Mouse (Mus musculus) forebrain, embryonic 14.5 days (tissue): ENCODE measurements around the gene Hmx3. TPM values are rescaled to one million over a fixed set of nuclear protein-coding genes. Genes with fewer than 3 reads are reported as not detected.
A peak's percentile ranks its signal among the peaks of the same experiment; 100 is the strongest.

Source experiments
- ATAC-seq: fragments of 200-750 bp; cut with Nextera tagmentation; 2 replicates; pipeline ENCODE4 v1.8.0; 2017; ENCODE audit warnings: mild to moderate bottlenecking, moderate library complexity
- DNase-seq: peaks from one replicate; pipeline ENCODE4 v3.0.0-alpha.2; 2015; ENCODE audit warnings: low spot score
- H3K27ac ChIP-seq: fragments of 300-500 bp; sonication (generic); 2 replicates; pipeline ENCODE4 v1.5.1; 2014; ENCODE audit warnings: low read depth, mild to moderate bottlenecking, control low read depth, low read length, moderate library complexity
- H3K27me3 ChIP-seq: fragments of 300-500 bp; sonication (generic); replicated peaks from 2 replicates; pipeline ENCODE4 v1.6.1; 2014; ENCODE audit warnings: low read length, control low read depth, mixed read lengths; ENCODE audit not compliant: control insufficient read depth, insufficient read depth
- H3K36me3 ChIP-seq: fragments of 300-500 bp; sonication (generic); 2 replicates; pipeline ENCODE4 v1.6.1; 2014; ENCODE audit warnings: low read length, control low read depth; ENCODE audit not compliant: control insufficient read depth, insufficient read depth
- H3K4me1 ChIP-seq: fragments of 300-500 bp; sonication (generic); 2 replicates; pipeline ENCODE4 v1.6.1; 2014; ENCODE audit warnings: antibody characterized with exemption, low read length, control low read depth; ENCODE audit not compliant: control insufficient read depth, insufficient read depth
- H3K4me2 ChIP-seq: fragments of 300-500 bp; sonication (generic); 2 replicates; pipeline ENCODE4 v1.6.1; 2014; ENCODE audit warnings: mild to moderate bottlenecking, control low read depth, low read length
- H3K4me3 ChIP-seq: fragments of 300-500 bp; sonication (generic); 2 replicates; pipeline ENCODE4 v1.5.1; 2014; ENCODE audit warnings: low read depth, low read length, control low read depth
- H3K9ac ChIP-seq: fragments of 300-500 bp; sonication (generic); 2 replicates; pipeline ENCODE4 v1.6.1; 2014; ENCODE audit warnings: mild to moderate bottlenecking, low read length, control low read depth, moderate library complexity
- H3K9me3 ChIP-seq: fragments of 300-500 bp; sonication (generic); replicated peaks from 2 replicates; pipeline ENCODE4 v1.6.1; 2016; ENCODE audit warnings: low read length, control low read depth, mixed read lengths; ENCODE audit not compliant: control insufficient read depth
- WGBS: fragments of 180-500 bp; shearing (Covaris S2); extraction: QIAGEN DNeasy Blood & Tissue Kit; methylation state at CpG from one replicate; pipeline ENCODE4 v1.1.7; 2014; 5-methylcytosine and 5-hydroxymethylcytosine counted together
- polyA plus RNA-seq: library from polyadenylated mRNA; unstranded; fragments of >200 nt; fragmentation: Nextera tagmentation; extraction: Ambion mirVana; gene quantifications from 2 replicates; pipeline ENCODE4 v1.2.1, GENCODE M21; 2014

Hmx3 gene
- polyA plus RNA-seq, 1 experiment from 2014 or later: 0.51 TPM

DNA sequence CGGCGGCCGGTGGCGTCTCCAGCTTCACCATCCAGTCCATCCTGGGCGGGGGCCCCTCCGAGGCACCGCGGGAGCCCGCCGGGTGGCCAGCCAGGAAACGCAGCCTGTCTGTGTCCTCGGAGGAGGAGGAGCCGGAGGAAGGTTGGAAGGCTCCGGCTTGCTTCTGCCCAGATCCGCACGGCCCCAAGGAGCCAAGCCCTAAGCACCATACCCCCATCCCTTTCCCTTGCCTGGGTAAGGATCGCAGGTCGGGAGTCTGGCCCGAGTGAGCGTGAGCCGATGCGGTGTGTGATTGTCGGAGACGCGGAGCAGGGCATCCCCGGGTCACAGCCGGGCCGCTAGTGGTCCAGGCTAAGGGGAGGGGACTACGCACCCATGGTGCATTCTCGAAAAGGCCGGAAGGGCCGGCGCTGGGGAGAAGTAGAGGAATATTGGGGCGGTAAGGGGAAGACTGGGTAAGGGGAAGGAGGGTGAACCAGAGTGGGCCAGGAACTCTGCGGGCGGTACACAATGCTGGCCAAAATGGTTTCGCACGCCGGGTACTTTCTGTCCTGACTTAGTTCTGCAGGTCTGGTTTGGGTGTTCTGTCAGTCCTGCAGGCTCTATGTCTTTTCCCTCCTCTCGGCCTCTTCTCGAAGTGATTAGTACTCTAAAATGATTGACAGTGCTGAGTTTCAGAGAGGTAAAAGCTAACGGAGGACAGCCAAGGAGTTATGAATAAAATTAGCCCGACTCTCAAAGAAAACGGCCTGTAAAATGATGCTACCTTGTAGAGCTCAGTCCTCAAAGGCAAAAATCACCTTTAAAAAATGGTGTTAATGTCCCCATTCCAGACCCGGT, 11.9 kb downstream of the Hmx3 start:
- Histone ChIP-seq H3K27me3 (peaks cover 94% of the 10 kb centered on the region), H3K27ac (no peak overlapping the region), H3K4me3 (peak overlapping the region; percentile 14), H3K4me2 (peak overlapping the region; percentile 40), H3K36me3 (no peaks in the 10 kb centered on the region), H3K9me3 (no peaks in the 10 kb centered on the region), H3K9ac (no peak overlapping the region), H3K4me1 (no peaks in the 10 kb centered on the region)
- under 1% methylated on average over 45 of the region's 45 CpGs for WGBS
- ATAC-seq (peak; percentile 19; the same call in 1 of the 2 replicates), DNase-seq (no peak)

DNA sequence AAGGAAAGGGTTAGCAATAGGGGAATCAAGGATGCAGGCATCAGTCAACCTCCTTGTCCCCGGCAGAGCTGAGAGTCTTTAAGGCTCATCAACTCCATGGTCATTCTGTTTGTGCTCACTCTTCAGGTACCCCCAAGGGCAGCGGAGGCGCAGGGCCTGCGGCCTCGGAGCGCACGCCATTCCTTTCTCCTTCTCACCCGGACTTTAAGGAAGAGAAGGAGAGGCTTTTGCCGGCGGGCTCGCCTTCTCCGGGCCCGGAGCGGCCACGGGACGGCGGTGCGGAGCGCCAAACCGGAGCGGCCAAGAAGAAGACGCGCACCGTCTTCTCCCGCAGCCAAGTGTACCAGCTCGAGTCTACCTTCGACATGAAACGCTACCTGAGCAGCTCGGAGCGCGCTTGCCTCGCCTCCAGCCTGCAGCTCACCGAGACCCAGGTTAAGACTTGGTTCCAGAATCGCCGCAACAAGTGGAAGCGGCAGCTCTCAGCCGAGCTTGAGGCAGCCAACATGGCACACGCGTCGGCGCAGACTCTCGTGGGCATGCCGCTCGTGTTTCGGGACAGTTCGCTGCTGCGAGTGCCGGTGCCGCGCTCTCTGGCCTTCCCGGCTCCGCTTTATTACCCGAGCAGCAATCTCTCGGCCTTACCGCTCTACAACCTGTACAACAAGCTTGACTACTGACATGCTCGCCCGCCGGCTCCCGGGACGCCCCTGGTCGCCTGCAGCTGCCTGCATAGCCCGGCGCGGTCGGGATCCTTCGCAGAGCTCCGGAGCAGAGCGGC, 12.8 kb downstream of the Hmx3 start:
- under 1% methylated on average over 68 of the region's 68 CpGs for WGBS
- Histone ChIP-seq H3K9ac (no peak overlapping the region), H3K27ac (no peak overlapping the region), H3K4me1 (no peaks in the 10 kb centered on the region), H3K36me3 (no peaks in the 10 kb centered on the region), H3K4me2 (no peak overlapping the region), H3K9me3 (no peaks in the 10 kb centered on the region), H3K27me3 (peaks cover 86% of the 10 kb centered on the region), H3K4me3 (0 out of 2 replicates have a peak overlapping the region, but pooled peaks have one; percentile 8)
- no peak for ATAC-seq
- no peak for DNase-seq

DNA sequence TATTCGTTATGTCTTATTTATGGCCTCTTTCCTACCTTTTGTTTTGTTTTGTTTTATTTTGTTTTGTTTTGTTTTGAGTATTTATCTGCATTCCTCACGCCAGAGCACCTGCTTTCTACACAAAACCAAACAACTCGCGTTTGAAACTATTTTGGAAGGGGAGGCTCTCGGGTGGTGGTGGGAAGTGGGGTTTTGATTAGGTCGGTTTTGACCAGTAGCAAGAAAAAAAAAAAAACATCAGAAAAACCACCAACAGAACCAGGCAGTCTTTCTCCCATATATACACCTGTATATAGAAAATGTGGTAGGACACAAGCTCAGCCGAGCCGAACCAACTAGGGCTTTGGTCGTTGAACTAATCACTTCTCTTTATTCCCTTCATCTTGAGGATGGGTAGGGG, 13.4 kb downstream of the Hmx3 start:
- H3K9me3 ChIP-seq: no peaks in the 10 kb centered on the region
- no peak overlapping the region for H3K4me3 ChIP-seq
- H3K9ac ChIP-seq: no peak overlapping the region
- peaks cover 80% of the 10 kb centered on the region for H3K27me3 ChIP-seq
- ATAC-seq (no peak), DNase-seq (no peak)
- no peaks in the 10 kb centered on the region for H3K36me3 ChIP-seq
- no peak overlapping the region for H3K27ac ChIP-seq
- H3K4me1 ChIP-seq: peaks cover 4% of the 10 kb centered on the region
- H3K4me2 ChIP-seq: no peak overlapping the region
- WGBS: under 1% methylated on average over 9 of the region's 9 CpGs

DNA sequence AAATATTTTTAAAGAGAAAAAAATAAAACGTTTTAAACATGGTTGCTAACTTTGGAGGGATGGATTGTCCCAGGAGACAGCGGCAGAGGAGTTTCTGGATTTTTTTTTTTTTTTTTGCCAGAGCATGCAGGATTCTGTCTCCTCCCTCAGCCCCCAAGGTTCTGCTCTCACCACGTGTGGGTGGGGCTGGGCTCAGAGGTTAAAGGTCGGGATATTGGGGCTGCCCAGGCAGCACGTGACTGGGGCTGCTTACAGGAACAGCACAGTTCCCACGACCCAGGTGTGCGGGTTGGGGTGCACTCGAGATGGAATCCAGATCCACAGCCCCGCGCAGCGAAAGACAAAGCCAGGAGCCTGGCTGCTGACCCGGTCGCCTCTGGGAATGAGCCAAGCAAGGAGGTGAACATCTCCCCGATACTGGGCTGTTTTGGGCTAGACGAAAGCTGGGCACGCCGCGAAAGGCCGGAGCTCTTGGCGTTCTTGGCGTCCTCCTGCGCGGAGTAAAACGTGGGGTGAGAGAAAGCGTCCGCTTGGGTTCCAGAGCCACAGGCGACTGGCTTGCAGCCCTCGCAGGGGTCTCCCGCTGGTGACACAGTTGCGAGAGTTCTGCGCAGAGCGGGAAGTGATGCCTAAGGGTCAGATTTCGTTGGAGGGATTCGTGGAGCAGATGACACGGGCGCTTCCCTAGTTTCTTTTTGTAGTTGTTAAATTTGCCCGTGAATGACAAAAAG, 14.0 kb downstream of the Hmx3 start:
- Histone ChIP-seq H3K36me3 (no peaks in the 10 kb centered on the region), H3K27ac (no peak overlapping the region), H3K4me2 (no peak overlapping the region), H3K9ac (no peak overlapping the region), H3K27me3 (peaks cover 74% of the 10 kb centered on the region), H3K9me3 (no peaks in the 10 kb centered on the region), H3K4me3 (no peak overlapping the region), H3K4me1 (peaks cover 8% of the 10 kb centered on the region)
- no peak for DNase-seq
- under 1% methylated on average over 37 of the region's 37 CpGs for WGBS
- ATAC-seq: no peak

DNA sequence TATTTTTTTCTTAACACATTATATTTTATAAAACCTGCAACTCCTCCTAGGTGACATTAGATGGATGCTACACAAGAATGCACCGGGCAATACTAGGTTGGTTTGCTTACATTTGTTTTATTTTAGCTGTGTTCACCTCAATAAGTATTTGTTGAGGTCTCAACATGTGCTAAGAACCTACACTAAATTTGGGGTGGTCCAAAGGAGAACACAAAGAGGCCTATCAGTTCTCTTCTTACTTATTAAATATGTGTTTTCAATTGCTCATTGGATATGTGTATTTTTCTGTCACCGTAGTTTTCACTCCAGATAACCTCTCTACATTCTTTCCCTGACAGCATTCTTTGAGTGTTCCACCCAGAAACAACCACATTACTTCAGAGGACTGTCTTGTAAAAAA, 15.1 kb downstream of the Hmx3 start:
- ATAC-seq (no peak), DNase-seq (no peak)
- Histone ChIP-seq H3K4me3 (no peak overlapping the region), H3K36me3 (peaks cover 10% of the 10 kb centered on the region), H3K27me3 (peaks cover 63% of the 10 kb centered on the region), H3K9me3 (no peaks in the 10 kb centered on the region), H3K27ac (no peak overlapping the region), H3K4me1 (peaks cover 11% of the 10 kb centered on the region), H3K4me2 (no peak overlapping the region), H3K9ac (no peak overlapping the region)
- 28% methylated on average over 2 of the region's 2 CpGs for WGBS

DNA sequence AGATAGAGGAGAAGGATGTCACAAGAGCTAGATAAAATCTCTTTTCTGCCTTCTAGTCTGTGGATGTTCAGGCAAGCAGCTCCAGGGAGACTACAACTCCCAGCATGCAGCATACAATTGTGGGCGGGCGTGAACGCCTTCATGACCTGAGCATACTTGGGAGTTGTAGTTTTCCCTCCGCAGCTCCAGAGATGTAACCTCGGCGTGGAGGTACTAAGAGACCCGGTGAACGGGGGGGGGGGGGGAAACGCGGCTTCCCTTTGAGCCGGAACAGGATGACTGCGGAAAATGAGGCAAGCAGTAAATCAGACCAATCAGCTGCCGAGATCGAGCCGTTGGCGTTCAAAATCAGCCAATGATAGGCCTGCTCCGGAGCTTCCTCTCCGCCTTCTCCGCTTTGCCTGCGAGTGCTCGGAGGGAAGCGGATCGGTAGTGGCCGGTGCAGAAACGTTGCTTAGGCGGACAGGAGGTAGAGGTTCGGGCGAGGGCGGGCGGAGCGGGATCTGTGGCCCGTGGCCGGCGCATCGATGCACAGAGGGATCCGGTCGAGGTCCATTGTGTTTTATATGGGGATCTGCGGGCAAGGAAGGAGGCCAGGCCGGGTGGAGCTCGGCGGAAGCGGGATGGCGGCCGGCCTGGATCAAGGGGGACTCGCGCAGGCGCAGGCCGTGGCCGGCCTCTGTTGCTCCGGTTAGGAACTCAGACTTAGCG, 17.5 kb downstream of the Hmx3 start, which contains the start of gene Bub3:
Bub3 (plus strand) TSS at position 237 of the 711 bp plus-strand sequence.
- Histone ChIP-seq H3K4me2 (peak within 1 kb of the TSS; percentile 76), H3K36me3 (peaks cover 32% of the 10 kb centered on the region), H3K4me3 (peak within 1 kb of the TSS; percentile 76), H3K27ac (peak within 1 kb of the TSS; percentile 88), H3K9me3 (no peaks in the 10 kb centered on the region), H3K4me1 (peaks cover 11% of the 10 kb centered on the region), H3K9ac (peak within 1 kb of the TSS; percentile 87), H3K27me3 (peaks cover 39% of the 10 kb centered on the region)
- ATAC-seq (peak; percentile 95), DNase-seq (peak; percentile 99)
- under 1% methylated on average over 48 of the region's 51 CpGs for WGBS

DNA sequence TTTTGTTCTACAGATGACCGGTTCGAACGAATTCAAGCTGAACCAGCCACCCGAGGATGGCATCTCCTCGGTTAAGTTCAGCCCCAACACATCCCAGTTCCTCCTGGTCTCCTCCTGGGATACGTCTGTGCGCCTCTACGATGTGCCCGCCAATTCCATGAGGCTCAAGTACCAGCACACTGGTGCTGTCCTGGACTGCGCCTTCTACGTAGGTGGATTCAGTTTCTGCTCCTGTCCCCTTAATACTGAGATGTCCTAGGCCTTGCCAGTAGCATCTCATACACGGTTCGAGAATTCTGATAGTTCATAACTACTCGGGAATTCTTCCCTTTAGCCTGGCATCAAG, 18.0 kb downstream of the Hmx3 start:
- Histone ChIP-seq H3K27me3 (peaks cover 34% of the 10 kb centered on the region), H3K4me2 (peak overlapping the region; percentile 76), H3K4me3 (peak overlapping the region; percentile 76), H3K36me3 (peaks cover 35% of the 10 kb centered on the region), H3K9ac (peak overlapping the region; percentile 87), H3K27ac (peak overlapping the region; percentile 88), H3K9me3 (no peaks in the 10 kb centered on the region), H3K4me1 (peaks cover 11% of the 10 kb centered on the region)
- 2% methylated on average over 14 of the region's 14 CpGs for WGBS
- DNase-seq (no peak), ATAC-seq (peak; percentile 57)

DNA sequence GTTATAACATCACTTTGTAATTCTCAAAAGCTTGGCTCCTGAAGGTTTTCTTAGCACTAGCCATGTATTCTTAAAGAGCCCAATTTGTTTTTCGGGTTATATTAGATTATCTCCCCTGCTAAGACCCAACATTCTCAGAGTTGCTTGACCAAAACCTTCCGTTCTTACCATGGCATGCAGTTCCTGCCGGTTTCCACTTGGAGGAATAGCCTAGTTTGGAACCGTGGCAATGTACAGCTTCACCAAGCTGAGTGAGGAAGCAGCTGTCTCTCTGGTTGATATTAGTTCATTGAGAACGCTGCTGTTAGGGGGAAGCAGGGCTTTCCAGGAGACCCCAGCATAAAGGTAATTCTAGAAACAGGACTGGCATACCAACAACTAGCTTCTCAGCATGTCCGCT, 32.6 kb downstream of the Hmx3 start:
- no peak for ATAC-seq
- H3K27me3 ChIP-seq: no peaks in the 10 kb centered on the region
- no peak for DNase-seq
- no peaks in the 10 kb centered on the region for H3K4me1 ChIP-seq
- no peak overlapping the region for H3K27ac ChIP-seq
- no peaks in the 10 kb centered on the region for H3K9me3 ChIP-seq
- H3K4me3 ChIP-seq: no peak overlapping the region
- WGBS: 85% methylated on average over 6 of the region's 6 CpGs
- H3K36me3 ChIP-seq: peaks cover 38% of the 10 kb centered on the region
- H3K9ac ChIP-seq: no peak overlapping the region
- H3K4me2 ChIP-seq: no peak overlapping the region
